Mouse (Mus musculus) MEL (cell line): ENCODE data around the gene Csmd2. TPM values are rescaled to one million over a fixed set of nuclear protein-coding genes. Genes with fewer than 3 reads are reported as not detected.

Experiments used
- DNase-seq: peaks from one replicate; pipeline ENCODE4 v3.0.0; 2011; ENCODE audit warnings: low read depth, low spot score
- H3K27ac ChIP-seq: 2 replicates; pipeline ENCODE4 v1.5.1; 2012; ENCODE audit warnings: low read depth, mild to moderate bottlenecking, control low read depth, low read length, moderate library complexity; ENCODE audit not compliant: control insufficient read depth
- H3K27me3 ChIP-seq, 2 experiments: fragments of 150-350 bp in 1 of 2; sonication (generic) in 1 of 2; 2 replicates each; pipeline ENCODE4 v1.6.1; 2012; ENCODE audit warnings: low read length in 2 of 2, mild to moderate bottlenecking in 2 of 2, improper control_type of control experiment in 1 of 2, moderate library complexity in 1 of 2; ENCODE audit not compliant: insufficient read depth in 2 of 2, control insufficient read depth in 1 of 2
- H3K36me3 ChIP-seq, 2 experiments: 2 replicates each; pipeline ENCODE4 v1.6.1; 2012 to 2014; ENCODE audit warnings: low read length in 2 of 2, improper control_type of control experiment in 1 of 2, inconsistent platforms in 1 of 2, mild to moderate bottlenecking in 1 of 2; ENCODE audit not compliant: insufficient read depth in 2 of 2, control insufficient read depth in 1 of 2
- H3K4me1 ChIP-seq, 2 experiments: fragments of 150-350 bp in 1 of 2; sonication (generic) in 1 of 2; 2 replicates each; pipeline ENCODE4 v1.6.1; 2012; ENCODE audit warnings: low read length in 2 of 2, improper control_type of control experiment in 1 of 2, mild to moderate bottlenecking in 1 of 2; ENCODE audit not compliant: insufficient read depth in 2 of 2, control insufficient read depth in 1 of 2
- H3K4me3 ChIP-seq, 2 experiments: fragments of 150-350 bp in 1 of 2; sonication (generic) in 1 of 2; 2 replicates each; pipeline ENCODE4 v1.5.1; 2012; ENCODE audit warnings: low read depth in 2 of 2, low read length in 2 of 2, mild to moderate bottlenecking in 2 of 2, moderate library complexity in 2 of 2, control low read depth in 1 of 2, improper control_type of control experiment in 1 of 2; ENCODE audit not compliant: control insufficient read depth in 1 of 2, insufficient read depth in 1 of 2
- H3K79me2 ChIP-seq: 2 replicates; pipeline ENCODE4 v1.6.1; 2012; ENCODE audit warnings: mild to moderate bottlenecking, low read length, moderate library complexity; ENCODE audit not compliant: control insufficient read depth, poor library complexity, insufficient read depth
- H3K9ac ChIP-seq: 2 replicates; pipeline ENCODE4 v1.6.1; 2012; ENCODE audit warnings: low read depth, mild to moderate bottlenecking, control low read depth, low read length, moderate library complexity; ENCODE audit not compliant: control insufficient read depth, poor library complexity, severe bottlenecking
- H3K9me3 ChIP-seq: fragments of 150-350 bp; sonication (generic); replicated peaks from 2 replicates; pipeline ENCODE4 v1.6.1; 2012; ENCODE audit warnings: mild to moderate bottlenecking, low read length, improper control_type of control experiment, moderate library complexity; ENCODE audit not compliant: insufficient read depth
- CHD1 ChIP-seq: IDR thresholded peaks from 2 replicates; pipeline ENCODE4 v1.6.1; 2012; ENCODE audit warnings: low read depth, mild to moderate bottlenecking, inconsistent platforms, low read length, improper control_type of control experiment
- CTCF ChIP-seq, 3 experiments: IDR thresholded peaks in 2 of 3; conservative IDR thresholded peaks in 1 of 3; 2 replicates each; pipeline ENCODE4 v1.5.1; 2011 to 2012; ENCODE audit warnings: low read length in 3 of 3, low read depth in 2 of 3, mild to moderate bottlenecking in 2 of 3, improper control_type of control experiment in 1 of 3, inconsistent platforms in 1 of 3, mixed read lengths in 1 of 3, moderate library complexity in 1 of 3; ENCODE audit not compliant: control insufficient read depth in 1 of 3, insufficient read depth in 1 of 3, poor library complexity in 1 of 3, severe bottlenecking in 1 of 3
- ELF1 ChIP-seq: IDR thresholded peaks from 2 replicates; pipeline ENCODE4 v1.6.1; 2014; ENCODE audit warnings: low read depth, mild to moderate bottlenecking, inconsistent platforms, low read length, improper control_type of control experiment, moderate library complexity
- GABPA ChIP-seq: IDR thresholded peaks from 2 replicates; pipeline ENCODE4 v1.6.1; 2012; ENCODE audit warnings: low read depth, mild to moderate bottlenecking, inconsistent platforms, low read length, improper control_type of control experiment, moderate library complexity
- GATA1 ChIP-seq: IDR thresholded peaks from 2 replicates; pipeline ENCODE4 v1.6.1; 2011; ENCODE audit warnings: low read depth, low read length, improper control_type of control experiment
- HCFC1 ChIP-seq: IDR thresholded peaks from 2 replicates; pipeline ENCODE4 v1.6.1; 2012; ENCODE audit warnings: low read depth, mild to moderate bottlenecking, inconsistent platforms, low read length, improper control_type of control experiment, moderate library complexity
- MAX ChIP-seq: IDR thresholded peaks from 2 replicates; pipeline ENCODE4 v1.6.1; 2011; ENCODE audit warnings: low read length, improper control_type of control experiment
- MYB ChIP-seq: IDR thresholded peaks from 2 replicates; pipeline ENCODE4 v1.6.1; 2011; ENCODE audit warnings: mild to moderate bottlenecking, low read depth, low read length, improper control_type of control experiment
- POLR2AphosphoS2 ChIP-seq: IDR thresholded peaks from 2 replicates; pipeline ENCODE4 v1.6.1; 2011; ENCODE audit warnings: low read length, improper control_type of control experiment
- RAD21 ChIP-seq: IDR thresholded peaks from 2 replicates; pipeline ENCODE4 v1.6.1; 2011; ENCODE audit warnings: mild to moderate bottlenecking, low read depth, low read length, improper control_type of control experiment
- RCOR1 ChIP-seq: IDR thresholded peaks from 2 replicates; pipeline ENCODE4 v1.6.1; 2012; ENCODE audit warnings: low read depth, mild to moderate bottlenecking, inconsistent platforms, low read length, improper control_type of control experiment
- SMC3 ChIP-seq: IDR thresholded peaks from 2 replicates; pipeline ENCODE4 v1.6.1; 2011; ENCODE audit warnings: low read depth, low read length, improper control_type of control experiment
- UBTF ChIP-seq: IDR thresholded peaks from 2 replicates; pipeline ENCODE4 v1.6.1; 2012; ENCODE audit warnings: low read depth, mild to moderate bottlenecking, inconsistent platforms, low read length, improper control_type of control experiment, moderate library complexity, borderline replicate concordance; ENCODE audit not compliant: insufficient read depth
- USF2 ChIP-seq, 2 experiments: IDR thresholded peaks; 2 replicates each; pipeline ENCODE4 v1.6.1; 2011 to 2012; ENCODE audit warnings: improper control_type of control experiment in 2 of 2, low read length in 2 of 2, borderline replicate concordance in 1 of 2, inconsistent platforms in 1 of 2, low read depth in 1 of 2, mild to moderate bottlenecking in 1 of 2; ENCODE audit not compliant: insufficient read depth in 1 of 2
- ZC3H11A ChIP-seq: IDR thresholded peaks from 2 replicates; pipeline ENCODE4 v1.6.1; 2012; ENCODE audit warnings: low read depth, mild to moderate bottlenecking, inconsistent platforms, low read length, improper control_type of control experiment
- ZKSCAN1 ChIP-seq: IDR thresholded peaks from 2 replicates; pipeline ENCODE4 v1.6.1; 2012; ENCODE audit warnings: low read depth, mild to moderate bottlenecking, inconsistent platforms, low read length, improper control_type of control experiment, moderate library complexity
- ZMIZ1 ChIP-seq: IDR thresholded peaks from 2 replicates; pipeline ENCODE4 v1.6.1; 2012; ENCODE audit warnings: low read depth, mild to moderate bottlenecking, inconsistent platforms, low read length, improper control_type of control experiment, moderate library complexity
- polyA plus RNA-seq, 2 experiments: library from polyadenylated mRNA; stranded (reverse) in 1 of 2; unstranded in 1 of 2; fragments of >175 nt in 1 of 2; fragments of >200 nt in 1 of 2; gene quantifications; 2 replicates each; pipeline versions ENCODE4 v1.2.1 to v1.2.4; 2012; ENCODE audit warnings: low replicate concordance in 2 of 2, low read depth in 1 of 2; ENCODE audit not compliant: insufficient read length in 2 of 2, insufficient read depth in 1 of 2, missing spikeins in 1 of 2
- total RNA-seq: library from RNA; depleted of rRNA; stranded (reverse); fragments of 300-350 nt; gene quantifications from 2 replicates; pipeline ENCODE4 v1.2.3, GENCODE M21; 2012

Csmd2 gene
- total and polyA plus RNA-seq, 3 experiments, result not detected

DNA sequence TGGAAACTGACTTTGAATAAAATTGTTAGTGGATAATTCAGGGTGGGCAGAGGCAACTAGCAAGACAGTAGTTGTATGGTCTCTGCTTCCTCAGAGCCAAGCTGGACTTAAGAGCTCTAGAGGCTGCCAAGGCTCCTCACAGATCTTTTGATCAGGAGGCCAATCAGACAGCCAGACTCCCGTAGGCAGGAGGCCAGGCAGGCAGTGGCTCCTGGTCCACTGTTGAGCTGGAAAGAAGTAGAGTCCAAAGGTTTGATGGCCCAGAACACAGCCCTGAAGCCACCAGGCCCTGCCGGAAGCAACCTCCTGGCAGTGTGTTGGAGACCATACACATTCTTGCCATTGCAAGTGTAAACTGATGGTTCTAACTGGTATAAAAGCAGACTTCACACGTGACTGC lies 155.5 kb downstream of the Csmd2 start:
- Histone ChIP-seq H3K27me3 (no peaks in the 10 kb centered on the region), H3K9ac (no peak overlapping the region), H3K9me3 (no peaks in the 10 kb centered on the region), H3K4me3 (no peak overlapping the region), H3K27ac (no peak overlapping the region), H3K79me2 (no peaks in the 10 kb centered on the region), H3K36me3 (no peaks in the 10 kb centered on the region), H3K4me1 (no peaks in the 10 kb centered on the region)
- no peak for TF ChIP-seq RAD21
- no peak for DNase-seq

DNA sequence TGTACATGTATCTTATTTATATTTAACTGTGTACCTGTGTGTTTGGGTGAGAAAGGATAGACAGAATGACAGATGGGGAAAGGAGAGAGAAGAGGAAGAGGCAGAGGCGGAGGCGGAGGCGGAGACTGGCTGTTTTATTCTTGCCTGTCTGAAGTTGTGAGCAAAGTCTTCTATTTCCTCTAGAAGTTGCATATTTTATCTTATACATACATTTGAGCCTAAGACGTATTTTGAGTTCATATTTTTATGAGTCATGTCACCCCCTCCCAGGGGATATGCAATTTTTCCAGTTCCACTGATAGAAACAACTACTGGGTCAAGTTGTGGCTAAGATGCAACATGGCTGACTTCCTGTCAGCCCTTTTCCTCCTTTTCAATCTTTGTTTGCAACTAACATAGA lies 161.9 kb downstream of the Csmd2 start:
- H3K27me3 ChIP-seq, result no peaks in the 10 kb centered on the region
- H3K36me3 ChIP-seq, result no peaks in the 10 kb centered on the region
- H3K9me3 ChIP-seq, result no peaks in the 10 kb centered on the region
- H3K79me2 ChIP-seq, result no peaks in the 10 kb centered on the region
- TF ChIP-seq POLR2AphosphoS2, result no peak
- no peak for TF ChIP-seq RAD21
- no peak for TF ChIP-seq RCOR1
- no peak for TF ChIP-seq ELF1
- TF ChIP-seq CHD1, result no peak
- no peak for TF ChIP-seq ZKSCAN1
- TF ChIP-seq ZMIZ1, result no peak
- no peak for TF ChIP-seq SMC3
- no peak for TF ChIP-seq MYB
- no peak for TF ChIP-seq MAX
- no peak for TF ChIP-seq USF2 (IDR thresholded peaks at IDR 0.05; ENCODE audit: borderline replicate concordance in 1 of 2, insufficient read depth in 1 of 2, low read depth in 1 of 2, low read length in 2 of 2)
- no peak for TF ChIP-seq ZC3H11A
- TF ChIP-seq CTCF (IDR thresholded peaks at IDR 0.05 in 2 of 3, conservative IDR thresholded peaks at IDR 0.05 in 1 of 3; ENCODE audit: control insufficient read depth in 1 of 3, insufficient read depth in 1 of 3, low read depth in 2 of 3, low read length in 3 of 3, poor library complexity in 1 of 3, severe bottlenecking in 1 of 3), result no peak
- TF ChIP-seq GABPA, result no peak
- TF ChIP-seq UBTF, result no peak
- no peak for TF ChIP-seq GATA1
- no peak for TF ChIP-seq HCFC1
- no peak overlapping the region for H3K4me3 ChIP-seq
- H3K9ac ChIP-seq, result no peak overlapping the region
- H3K4me1 ChIP-seq, result no peaks in the 10 kb centered on the region
- no peak overlapping the region for H3K27ac ChIP-seq
- DNase-seq, result no peak
